Mouse (Mus musculus) kidney, adult 2 months (tissue): ENCODE data around the gene Fblim1. TPM values are rescaled to one million over a fixed set of nuclear protein-coding genes. Genes with fewer than 3 reads are reported as not detected.

Experiments used
- DNase-seq: peaks from one replicate; pipeline ENCODE4 v3.0.0; 2021
- H3K27ac ChIP-seq: fragments of 200-500 bp; 2 replicates; pipeline ENCODE4 v1.5.1; 2012; ENCODE audit warnings: low read depth, low read length, control low read depth, inconsistent platforms; ENCODE audit not compliant: insufficient read depth
- H3K27me3 ChIP-seq: fragments of 200-500 bp; replicated peaks from 2 replicates; pipeline ENCODE4 v1.6.1; 2012; ENCODE audit warnings: mild to moderate bottlenecking, moderate library complexity, low read length, inconsistent platforms; ENCODE audit not compliant: control insufficient read depth, insufficient read depth
- H3K36me3 ChIP-seq: fragments of 200-500 bp; 2 replicates; pipeline ENCODE4 v1.6.1; 2012; ENCODE audit warnings: mild to moderate bottlenecking, moderate library complexity, low read length, inconsistent platforms; ENCODE audit not compliant: control insufficient read depth, insufficient read depth
- H3K4me1 ChIP-seq: fragments of 200-500 bp; 2 replicates; pipeline ENCODE4 v1.6.1; 2011; ENCODE audit warnings: low read length; ENCODE audit not compliant: control insufficient read depth, insufficient read depth
- H3K4me3 ChIP-seq: fragments of 200-500 bp; 2 replicates; pipeline ENCODE4 v1.5.1; 2011; ENCODE audit warnings: mild to moderate bottlenecking, low read depth, low read length, control low read depth; ENCODE audit not compliant: insufficient read depth
- CTCF ChIP-seq: fragments of 200-500 bp; conservative IDR thresholded peaks from 2 replicates; pipeline ENCODE4 v1.5.1; 2011; ENCODE audit warnings: low read depth, mild to moderate bottlenecking, control low read depth, low read length, moderate library complexity, mixed read lengths; ENCODE audit not compliant: insufficient read depth, insufficient read length
- POLR2A ChIP-seq: fragments of 200-500 bp; IDR thresholded peaks from one replicate; pipeline ENCODE4 v1.6.1; 2011; ENCODE audit warnings: low read depth, low read length, control low read depth
- WGBS: fragments of 180-500 bp; shearing (Covaris S2); methylation state at CpG from one replicate; pipeline ENCODE4 v1.1.7; 2018; 5-methylcytosine and 5-hydroxymethylcytosine counted together
- polyA plus RNA-seq: library from polyadenylated mRNA; depleted of rRNA; stranded (reverse); fragments of >200 nt; gene quantifications from 2 replicates; pipeline ENCODE4 v1.2.3, GENCODE M21; 2012

Gene Fblim1
- polyA plus RNA-seq, 1 experiment = 10.2 TPM

GRCm38 (mm10) chr4:141574789-141575702, 30.9 kb downstream of the Fblim1 start:
- peak; percentile 95 for TF ChIP-seq CTCF
- TF ChIP-seq POLR2A = no peak
- peak overlapping the region; percentile 19; the same call in 1 of the 2 replicates for H3K27ac ChIP-seq
- 29% methylated on average over 27 of the region's 27 CpGs for WGBS
- DNase-seq = peak; percentile 92
- no peaks in the 10 kb centered on the region for H3K36me3 ChIP-seq
- peaks cover 39% of the 10 kb centered on the region for H3K4me1 ChIP-seq
- no peaks in the 10 kb centered on the region for H3K27me3 ChIP-seq
- no peak overlapping the region for H3K4me3 ChIP-seq

- H3K4me3 ChIP-seq = no peak overlapping the region
- H3K27me3 ChIP-seq = no peaks in the 10 kb centered on the region
- H3K4me1 ChIP-seq = peaks cover 43% of the 10 kb centered on the region
- no peak for TF ChIP-seq CTCF
- TF ChIP-seq POLR2A = no peak
- no peaks in the 10 kb centered on the region for H3K36me3 ChIP-seq
- DNase-seq = peak; percentile 95
- H3K27ac ChIP-seq = peak overlapping the region; percentile 74
- 26% methylated on average over 6 of the region's 6 CpGs for WGBS
Observed at GRCm38 (mm10) chr4:141573359-141573966, 32.4 kb downstream of the Fblim1 start.

- H3K4me1 ChIP-seq = peaks cover 47% of the 10 kb centered on the region
- WGBS = 57% methylated on average over 7 of the region's 7 CpGs
- DNase-seq = peak; percentile 69
- no peaks in the 10 kb centered on the region for H3K27me3 ChIP-seq
- TF ChIP-seq CTCF = no peak
- TF ChIP-seq POLR2A = no peak
- no peak overlapping the region for H3K4me3 ChIP-seq
- H3K27ac ChIP-seq = peak overlapping the region; percentile 72
- no peaks in the 10 kb centered on the region for H3K36me3 ChIP-seq
Observed at GRCm38 (mm10) chr4:141572668-141573358, 33.1 kb downstream of the Fblim1 start.

- Histone ChIP-seq H3K4me1 (peaks cover 52% of the 10 kb centered on the region), H3K36me3 (no peaks in the 10 kb centered on the region), H3K4me3 (no peak overlapping the region), H3K27me3 (no peaks in the 10 kb centered on the region), H3K27ac (peak overlapping the region; percentile 72)
- DNase-seq = peak; percentile 68
- TF ChIP-seq CTCF (no peak), POLR2A (no peak)
- WGBS = 54% methylated on average over 10 of the region's 10 CpGs
Observed at GRCm38 (mm10) chr4:141571934-141572333, 34.0 kb downstream of the Fblim1 start.

GRCm38 (mm10) chr4:141571337-141571739, 34.6 kb downstream of the Fblim1 start:
- H3K27ac ChIP-seq = peak overlapping the region; percentile 85
- DNase-seq = peak; percentile 96

GRCm38 (mm10) chr4:141570821-141571220, 35.1 kb downstream of the Fblim1 start:
- H3K36me3 ChIP-seq = no peaks in the 10 kb centered on the region
- H3K27me3 ChIP-seq = no peaks in the 10 kb centered on the region
- DNase-seq = no peak
- TF ChIP-seq CTCF (no peak), POLR2A (no peak)
- peaks cover 52% of the 10 kb centered on the region for H3K4me1 ChIP-seq
- WGBS = 48% methylated on average over 1 of the region's 1 CpGs
- peak overlapping the region; percentile 28 for H3K4me3 ChIP-seq
- H3K27ac ChIP-seq = peak overlapping the region; percentile 85

More at GRCm38 (mm10) chr4:141571337-141571739, 34.6 kb downstream of the Fblim1 start:
- Histone ChIP-seq H3K4me1 (peaks cover 52% of the 10 kb centered on the region), H3K4me3 (peak overlapping the region; percentile 28), H3K27me3 (no peaks in the 10 kb centered on the region), H3K36me3 (no peaks in the 10 kb centered on the region)
- 27% methylated on average over 6 of the region's 6 CpGs for WGBS
- TF ChIP-seq CTCF = no peak
- peak; percentile 25 for TF ChIP-seq POLR2A
